Mouse (Mus musculus): Measurements from ENCODE around the gene Lpcat1.

DNA sequence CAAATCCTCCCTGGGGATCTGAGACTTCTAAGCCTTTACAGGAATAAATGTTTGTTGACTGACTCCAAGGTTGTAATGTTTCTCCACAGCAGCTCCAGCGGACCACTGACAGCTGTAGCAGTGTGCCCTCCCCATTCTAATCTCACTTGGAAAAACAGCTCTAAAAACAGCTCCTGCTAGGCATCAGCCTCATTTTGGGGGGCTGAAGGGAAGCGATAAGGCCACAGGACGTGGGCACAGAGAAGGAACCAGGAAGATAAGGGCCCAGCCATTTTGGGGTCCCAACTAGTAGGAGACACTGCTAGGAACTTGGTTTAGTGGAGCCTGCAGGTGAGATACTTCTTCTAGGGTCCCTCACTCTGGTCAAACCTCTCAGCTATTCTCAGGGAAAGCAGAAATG is 68.3 kb downstream of the Lpcat1 start:
- TF ChIP-seq MAFK (IDR thresholded peaks at IDR 0.05; ENCODE audit: insufficient read depth, low read depth, low read length) = no peak
- no peak for TF ChIP-seq ZC3H11A (IDR thresholded peaks at IDR 0.05; ENCODE audit: borderline replicate concordance, low read depth, low read length)

Data from ES-E14 (cell line).